Mouse (Mus musculus) thymus, adult 2 months (tissue): ENCODE measurements around the gene Hdc. TPM values are rescaled to one million over a fixed set of nuclear protein-coding genes. Genes with fewer than 3 reads are reported as not detected.

Source experiments
- DNase-seq: peaks from one replicate; pipeline ENCODE4 v3.0.0; 2021
- H3K27ac ChIP-seq: fragments of 200-500 bp; 2 replicates; pipeline ENCODE4 v1.5.1; 2012; ENCODE audit warnings: low read length, control low read depth; ENCODE audit not compliant: control insufficient read depth, insufficient read depth
- H3K27me3 ChIP-seq: fragments of 200-500 bp; 2 replicates; pipeline ENCODE4 v1.6.1; 2012; ENCODE audit warnings: mild to moderate bottlenecking, low read length, moderate library complexity, mixed read lengths; ENCODE audit not compliant: control insufficient read depth, insufficient read depth
- H3K36me3 ChIP-seq: fragments of 200-500 bp; 2 replicates; pipeline ENCODE4 v1.6.1; 2012; ENCODE audit warnings: mild to moderate bottlenecking, low read length, moderate library complexity; ENCODE audit not compliant: control insufficient read depth, insufficient read depth
- H3K4me1 ChIP-seq: fragments of 200-500 bp; replicated peaks from 2 replicates; pipeline ENCODE4 v1.6.1; 2012; ENCODE audit warnings: low read length; ENCODE audit not compliant: control insufficient read depth, insufficient read depth
- H3K4me3 ChIP-seq: fragments of 200-500 bp; 2 replicates; pipeline ENCODE4 v1.5.1; 2012; ENCODE audit warnings: mild to moderate bottlenecking, low read length, control low read depth, moderate library complexity; ENCODE audit not compliant: control insufficient read depth, insufficient read depth
- CTCF ChIP-seq: fragments of 200-500 bp; IDR thresholded peaks from 2 replicates; pipeline ENCODE4 v1.5.1; 2012; ENCODE audit warnings: mild to moderate bottlenecking, control low read depth, low read length, moderate library complexity, borderline replicate concordance; ENCODE audit not compliant: control insufficient read depth, poor library complexity, insufficient read depth; ENCODE audit errors: extremely low read depth
- POLR2A ChIP-seq: fragments of 200-500 bp; IDR thresholded peaks from 2 replicates; pipeline ENCODE4 v1.6.1; 2012; ENCODE audit warnings: mild to moderate bottlenecking, low read length, control low read depth, moderate library complexity; ENCODE audit not compliant: control insufficient read depth, poor library complexity, insufficient read depth; ENCODE audit errors: extremely low read depth
- WGBS: fragments of 180-500 bp; shearing (Covaris S2); methylation state at CpG from one replicate; pipeline ENCODE4 v1.1.7; 2018; 5-methylcytosine and 5-hydroxymethylcytosine counted together
- polyA plus RNA-seq: library from polyadenylated mRNA; depleted of rRNA; stranded (reverse); fragments of >200 nt; gene quantifications from 2 replicates; pipeline ENCODE4 v1.2.3, GENCODE M21; 2012; rRNA removed

The Hdc gene
- polyA plus RNA-seq, 1 experiment = 19.1 TPM

- no peaks in the 10 kb centered on the region for H3K27me3 ChIP-seq
- no peak for DNase-seq
- WGBS = 85% methylated on average over 7 of the region's 7 CpGs
These were observed 69.4 kb downstream of the Hdc start for GRCm38 (mm10) chr2:126549681-126550080.

GRCm38 (mm10) chr2:126546392-126546791 lies 72.7 kb downstream of the Hdc start:
- Histone ChIP-seq H3K27ac (no peak overlapping the region), H3K4me3 (no peak overlapping the region), H3K4me1 (no peaks in the 10 kb centered on the region), H3K27me3 (no peaks in the 10 kb centered on the region), H3K36me3 (no peaks in the 10 kb centered on the region)
- no peak for TF ChIP-seq POLR2A
- no peak for TF ChIP-seq CTCF
- 96% methylated on average over 3 of the region's 3 CpGs for WGBS
- no peak for DNase-seq

More at GRCm38 (mm10) chr2:126549681-126550080, 69.4 kb downstream of the Hdc start:
- Histone ChIP-seq H3K36me3 (no peaks in the 10 kb centered on the region), H3K4me1 (peaks cover 12% of the 10 kb centered on the region), H3K4me3 (no peak overlapping the region), H3K27ac (no peak overlapping the region)
- TF ChIP-seq POLR2A = no peak
- no peak for TF ChIP-seq CTCF

- TF ChIP-seq CTCF (no peak), POLR2A (no peak)
- Histone ChIP-seq H3K27ac (no peak overlapping the region), H3K36me3 (no peaks in the 10 kb centered on the region), H3K4me3 (no peak overlapping the region), H3K4me1 (no peaks in the 10 kb centered on the region), H3K27me3 (no peaks in the 10 kb centered on the region)
- 96% methylated on average over 5 of the region's 5 CpGs for WGBS
- no peak for DNase-seq
These were observed 73.8 kb downstream of the Hdc start for GRCm38 (mm10) chr2:126545297-126545696.

Other genes starting within 250 kb of the Hdc start
- gene Atp8b4, start 118.6 kb downstream of the Hdc start, polyA plus RNA-seq = 4.3 and 4.7 TPM in 2 replicates
- 2.4 and 5.2 TPM in 2 replicates for gene Slc27a2, start 66.9 kb downstream of the Hdc start, polyA plus RNA-seq
- gene Gabpb1, start 57.0 kb upstream of the Hdc start, polyA plus RNA-seq = 26.2 and 32.1 TPM in 2 replicates
- gene Usp8, start 88.0 kb upstream of the Hdc start, polyA plus RNA-seq = 15.0 and 16.2 TPM in 2 replicates
- gene Usp50, start 164.2 kb upstream of the Hdc start, polyA plus RNA-seq = 0.32 and 0.51 TPM in 2 replicates